Mouse (Mus musculus) liver, postnatal 0 days (tissue): ENCODE measurements around the gene Abracl.

Experiments
- CTCF ChIP-seq: sonication (generic); IDR thresholded peaks from 2 replicates; pipeline ENCODE4 v1.5.1; 2016; ENCODE audit warnings: antibody characterized with exemption, low read depth
- EP300 ChIP-seq: IDR thresholded peaks from 2 replicates; pipeline ENCODE4 v1.6.1; 2016; ENCODE audit warnings: antibody characterized with exemption, low read depth, mild to moderate bottlenecking

DNA sequence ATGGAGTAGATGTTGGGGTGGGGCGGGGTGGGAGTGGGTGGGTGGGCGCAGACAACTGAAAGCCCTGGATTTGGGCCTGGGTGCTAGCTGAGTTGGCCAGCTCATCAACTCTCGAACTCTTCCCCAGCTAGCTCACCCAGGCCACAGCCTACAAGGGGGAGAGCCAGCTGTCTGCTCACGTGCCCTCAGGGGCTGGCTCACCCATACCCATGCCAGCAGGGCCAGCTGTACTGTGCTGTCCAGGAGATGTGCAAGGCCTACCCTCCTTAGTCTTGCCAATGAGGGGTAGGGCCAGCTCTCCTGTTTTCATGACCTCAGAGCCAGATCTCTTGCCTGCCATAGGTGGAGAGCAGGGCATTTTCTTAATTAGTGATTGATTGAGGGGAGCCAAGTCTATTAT lies 11.3 kb upstream of the Abracl start:
- TF ChIP-seq CTCF (no peak), EP300 (no peak)
